Mouse (Mus musculus): ENCODE data around the gene Rora.

The Rora gene

DNA sequence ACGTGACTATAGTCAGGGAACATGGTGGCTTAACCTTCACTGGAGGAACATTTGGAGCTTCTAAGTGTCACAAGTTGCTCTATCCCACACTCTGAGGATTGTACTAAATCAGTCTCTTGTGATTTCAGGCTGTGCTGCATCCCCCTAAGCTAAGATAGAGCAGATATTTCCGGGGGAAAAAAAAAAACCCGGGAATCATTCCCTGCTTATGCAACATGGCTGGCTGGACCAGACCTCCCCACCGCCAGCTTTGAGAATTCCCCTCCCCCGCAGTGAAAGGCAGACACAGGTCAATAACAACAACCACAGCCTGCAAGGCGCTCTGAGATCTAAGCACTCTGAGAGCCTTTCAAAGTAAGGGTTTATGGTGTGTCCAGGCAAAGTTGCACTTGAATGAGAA lies 244.7 kb downstream of the Rora start:
- no peak for DNase-seq

DNA sequence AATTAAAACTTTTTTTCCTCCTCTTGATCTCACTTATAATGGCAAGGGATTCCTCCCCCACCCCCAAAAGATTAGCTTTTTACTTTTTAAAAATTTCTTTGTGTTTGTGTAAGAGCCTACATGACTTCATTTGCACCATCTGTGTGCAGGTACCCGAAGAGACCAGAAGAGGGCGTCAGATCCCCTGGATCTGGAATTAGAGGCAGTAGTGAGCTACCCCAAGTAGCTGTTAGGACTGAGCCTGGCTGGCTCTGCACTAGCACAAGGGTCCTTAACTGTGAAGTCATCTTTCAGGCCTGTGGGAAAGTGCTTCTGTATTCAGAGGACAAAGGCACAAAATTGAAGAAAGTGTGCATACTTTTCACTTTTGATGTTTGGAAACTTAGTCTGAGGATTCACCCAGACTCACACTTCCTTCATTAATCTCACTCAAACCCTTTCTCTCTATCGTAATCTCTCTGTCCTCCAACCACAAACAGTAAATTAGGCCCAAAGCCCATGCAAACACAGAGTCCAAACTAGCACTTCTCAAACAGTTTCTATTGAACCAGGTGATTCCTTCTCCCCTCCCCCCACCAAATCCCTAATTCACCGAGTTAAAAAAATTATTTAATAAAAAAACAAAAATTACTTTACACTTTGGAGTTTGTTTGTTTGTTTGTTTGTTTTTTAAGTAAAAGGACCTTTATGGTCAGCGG lies 246.1 kb downstream of the Rora start:
- DNase-seq, result no peak

DNA sequence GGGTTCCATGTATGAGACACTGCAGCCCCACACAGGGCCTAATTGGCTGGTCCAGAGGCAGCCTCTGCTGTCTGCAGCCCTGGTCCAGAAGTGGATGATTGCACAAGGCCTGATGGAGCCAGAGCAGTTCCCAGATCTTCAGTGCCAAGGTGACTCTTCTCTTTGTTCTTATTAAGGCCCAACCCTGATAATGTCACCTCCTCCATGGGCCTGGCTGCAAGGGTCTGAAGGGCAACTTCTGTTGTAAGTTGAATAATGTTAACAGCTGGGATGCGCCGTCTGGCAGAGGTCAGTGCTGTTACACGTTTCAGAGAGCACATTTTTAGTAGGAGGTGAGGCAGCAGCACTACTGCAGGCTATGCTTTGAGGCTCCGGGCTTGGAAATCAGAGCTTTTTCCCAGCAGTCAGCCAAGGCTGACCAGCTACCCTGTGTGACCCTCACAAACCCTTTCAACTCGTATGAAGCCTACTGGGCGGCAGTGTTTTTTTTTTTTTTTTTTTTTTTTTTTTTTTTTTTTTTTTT lies 252.8 kb downstream of the Rora start:
- no peak for DNase-seq

DNA sequence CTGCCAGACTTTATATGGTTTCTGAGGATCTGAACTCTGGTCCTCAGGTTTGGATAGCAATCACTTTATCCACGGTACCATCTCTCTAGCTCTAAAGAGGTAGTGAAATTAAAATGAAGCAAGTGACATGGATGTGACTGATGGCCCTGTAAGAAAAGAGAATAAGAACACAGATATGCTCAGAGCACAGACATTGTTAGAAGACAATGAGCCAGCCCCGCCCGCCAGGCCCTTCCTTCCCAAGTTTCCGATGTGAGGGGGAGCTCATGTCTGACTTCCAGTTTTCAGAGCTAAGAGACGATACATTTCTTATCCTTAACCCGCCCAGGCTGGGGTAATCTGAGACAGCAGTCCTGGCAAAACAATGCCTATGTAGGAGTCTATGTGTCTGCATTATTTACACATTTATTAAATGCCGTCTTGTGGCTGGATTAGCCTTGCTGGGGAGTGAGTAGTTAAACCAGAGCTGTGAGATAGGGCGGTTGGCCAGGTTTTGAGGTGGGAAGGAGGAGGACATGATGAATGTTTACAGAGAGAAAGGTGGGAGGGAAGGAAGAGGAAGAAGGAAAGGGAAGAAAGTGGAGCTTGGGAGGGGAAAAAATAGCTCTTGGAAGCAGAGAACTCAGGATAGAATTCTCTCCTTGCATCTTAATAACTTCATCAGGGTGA lies 259.0 kb downstream of the Rora start:
- DNase-seq, result no peak

DNA sequence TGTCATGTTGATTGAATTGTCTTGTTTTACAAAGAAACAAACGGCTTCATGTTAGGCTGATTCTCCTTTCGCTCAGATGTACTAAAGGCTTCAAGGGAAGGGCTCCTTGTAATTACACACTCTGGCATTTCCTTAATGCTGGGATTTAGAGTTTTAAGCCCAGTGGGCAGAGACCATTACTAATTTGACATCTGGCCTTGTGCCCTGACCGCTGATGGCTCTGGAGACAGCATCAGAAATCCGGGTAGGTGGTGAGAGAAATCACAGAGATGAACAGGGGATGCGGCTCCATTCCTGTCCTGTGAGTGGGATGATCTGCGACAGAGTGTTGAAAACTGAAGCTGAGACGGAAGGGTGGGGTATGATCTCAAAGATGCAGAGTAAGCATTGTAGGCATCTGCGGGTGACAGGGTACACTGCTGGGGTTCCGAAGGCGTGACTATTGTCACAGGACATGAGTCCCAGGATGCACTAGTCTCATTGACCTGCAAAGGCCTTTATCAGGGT lies 259.7 kb downstream of the Rora start:
- no peak for DNase-seq

DNA sequence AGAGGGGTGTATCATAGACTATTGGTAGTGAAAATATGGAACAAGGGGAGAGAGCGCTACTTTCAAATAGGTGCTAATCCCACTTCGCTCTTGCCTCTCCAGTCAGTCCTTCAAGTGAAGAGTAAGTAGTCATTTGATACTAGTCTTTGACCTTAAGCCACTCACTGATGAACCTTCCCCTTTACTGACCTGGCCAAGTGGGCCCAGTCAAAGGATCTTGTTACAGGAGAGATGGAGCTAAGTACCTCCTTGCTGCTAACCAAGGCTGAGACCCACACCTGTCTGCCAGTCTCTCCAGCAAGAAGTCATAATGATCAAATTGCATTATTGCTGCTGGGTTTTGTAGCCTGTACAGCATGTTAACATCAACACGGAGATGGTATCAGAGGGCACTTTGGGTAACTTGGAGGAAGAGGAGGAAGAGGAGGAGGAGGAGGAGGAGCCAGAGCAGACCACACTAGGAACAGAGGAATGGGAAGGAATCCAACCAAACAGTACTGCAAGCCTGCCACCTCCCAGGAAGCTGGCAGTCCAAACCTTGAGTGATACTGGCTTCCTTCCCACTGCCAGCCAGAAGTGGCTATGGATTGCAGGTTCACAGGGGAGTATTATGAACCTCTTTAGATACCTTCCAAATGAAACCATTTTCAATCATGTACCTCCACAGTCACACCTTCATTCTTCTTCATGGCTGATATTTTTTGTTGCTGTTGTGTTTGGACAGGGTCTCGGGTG lies 261.1 kb downstream of the Rora start:
- no peak for DNase-seq

DNA sequence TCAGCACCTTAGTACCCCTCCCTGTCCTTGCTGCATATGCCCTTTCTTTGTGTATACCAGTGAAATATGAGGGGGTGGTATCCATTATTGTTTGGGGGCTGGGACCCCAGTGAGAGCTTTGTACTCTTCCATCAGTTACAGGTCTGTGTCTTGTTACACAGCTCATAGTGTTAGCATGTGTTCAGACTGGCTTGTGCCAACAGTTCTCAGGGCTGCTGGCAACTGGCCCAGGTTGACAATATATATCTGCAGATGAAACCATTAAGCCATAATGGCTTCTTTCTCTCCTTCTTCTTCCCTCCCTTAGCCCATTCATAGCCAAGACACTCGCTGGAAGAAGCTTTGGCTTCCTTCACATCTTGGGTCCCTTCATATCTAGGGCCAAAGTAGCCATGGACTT lies 263.2 kb downstream of the Rora start:
- no peak for DNase-seq

DNA sequence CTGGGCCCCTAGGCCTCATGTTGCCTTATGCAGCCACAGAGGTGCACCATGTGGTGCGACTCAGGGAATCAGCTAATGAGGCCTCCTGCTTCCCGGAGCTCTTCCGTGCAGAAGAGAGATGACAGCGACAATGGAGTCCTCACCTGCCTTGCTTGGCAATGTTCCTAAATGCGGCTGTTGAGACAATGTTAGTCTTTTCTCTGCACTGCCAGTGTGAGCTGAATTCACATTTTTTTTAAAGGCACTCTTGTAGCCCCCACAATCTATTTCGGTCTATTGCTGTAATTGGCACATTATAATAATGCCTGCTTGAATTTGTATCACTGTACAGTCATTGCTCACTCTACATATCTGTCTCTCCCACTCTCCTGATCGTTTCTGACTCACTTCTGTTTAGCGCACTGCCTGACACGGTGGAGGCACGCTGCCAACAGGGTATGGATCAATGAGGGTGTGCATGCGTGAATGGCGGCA lies 269.6 kb downstream of the Rora start:
- no peak for DNase-seq

DNA sequence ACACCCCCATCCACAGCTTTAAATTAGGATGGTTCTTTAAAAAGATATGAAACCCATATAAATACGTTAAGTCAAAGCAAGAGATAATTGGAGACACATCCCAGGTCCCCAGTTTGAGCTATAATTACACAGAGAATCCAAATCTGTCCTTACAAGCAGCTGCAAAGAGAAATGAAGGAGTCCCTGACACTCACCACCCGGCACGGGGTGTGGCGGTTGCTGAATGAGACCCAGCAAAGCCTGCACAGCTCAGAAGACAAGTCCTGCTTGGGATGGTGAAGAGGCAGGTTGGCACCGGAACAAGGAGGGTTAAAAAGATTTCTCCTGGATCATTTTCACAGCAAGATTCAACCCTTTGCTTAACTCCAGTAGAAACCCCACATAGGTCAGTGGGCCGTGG lies 272.8 kb downstream of the Rora start:
- no peak for DNase-seq

DNA sequence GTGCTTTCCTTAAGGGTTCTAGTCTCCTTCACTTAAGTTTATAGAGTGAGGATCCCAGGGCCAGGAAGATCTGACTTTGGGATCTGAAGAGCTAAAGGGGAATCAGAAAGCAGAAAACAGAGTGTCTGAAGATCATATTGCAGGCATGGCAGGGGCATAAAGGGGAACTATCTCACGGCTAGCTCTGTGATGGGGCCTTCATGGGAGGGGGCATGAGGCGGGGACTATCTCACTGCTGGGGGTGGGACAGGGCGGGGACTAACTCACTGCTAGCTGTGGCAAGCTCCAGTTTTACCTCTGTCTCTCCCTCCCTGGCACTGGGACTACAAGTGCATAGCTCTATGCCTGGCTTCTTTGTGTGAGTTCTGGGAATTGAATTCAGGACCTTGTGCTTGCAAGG lies 279.6 kb downstream of the Rora start:
- no peak for DNase-seq

DNA sequence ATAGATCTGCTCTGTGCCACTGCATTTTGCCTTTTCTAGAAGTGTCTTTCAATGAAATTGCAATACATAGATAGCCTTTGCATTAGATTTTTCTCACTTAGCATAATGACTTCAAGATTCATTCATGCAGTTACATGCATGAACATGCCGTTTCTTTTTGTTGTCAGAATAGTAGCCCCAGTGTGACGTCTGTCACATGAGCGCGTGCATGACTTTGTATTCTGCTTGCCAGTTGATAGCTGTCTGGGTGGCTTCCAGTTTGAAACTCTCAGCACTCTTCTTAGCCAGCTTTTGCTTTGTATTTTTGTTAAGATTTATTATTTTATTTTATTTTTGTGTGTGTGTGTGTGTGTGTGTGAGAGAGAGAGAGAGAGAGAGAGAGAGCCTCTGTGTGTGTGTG lies 280.7 kb downstream of the Rora start:
- DNase-seq, result no peak

DNA sequence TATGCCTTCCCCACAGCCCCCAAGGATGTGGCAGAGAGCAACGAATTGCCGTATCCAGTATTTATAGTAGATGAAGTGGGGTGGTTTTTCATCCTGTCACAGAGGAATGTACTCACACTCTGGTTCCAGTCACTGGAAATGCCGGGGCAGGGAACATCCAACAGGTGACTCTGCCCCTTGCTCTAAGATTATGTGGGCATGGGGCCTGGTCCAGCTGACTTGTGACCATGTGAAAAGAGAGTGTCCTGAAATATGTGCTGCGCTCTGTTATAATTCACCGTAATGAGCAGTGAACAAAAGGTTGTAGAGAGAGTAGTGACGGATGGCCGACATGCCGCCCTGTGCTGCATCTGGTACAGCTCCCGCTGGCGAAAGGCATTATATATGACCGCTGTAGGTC lies 282.0 kb downstream of the Rora start:
- no peak for DNase-seq

DNA sequence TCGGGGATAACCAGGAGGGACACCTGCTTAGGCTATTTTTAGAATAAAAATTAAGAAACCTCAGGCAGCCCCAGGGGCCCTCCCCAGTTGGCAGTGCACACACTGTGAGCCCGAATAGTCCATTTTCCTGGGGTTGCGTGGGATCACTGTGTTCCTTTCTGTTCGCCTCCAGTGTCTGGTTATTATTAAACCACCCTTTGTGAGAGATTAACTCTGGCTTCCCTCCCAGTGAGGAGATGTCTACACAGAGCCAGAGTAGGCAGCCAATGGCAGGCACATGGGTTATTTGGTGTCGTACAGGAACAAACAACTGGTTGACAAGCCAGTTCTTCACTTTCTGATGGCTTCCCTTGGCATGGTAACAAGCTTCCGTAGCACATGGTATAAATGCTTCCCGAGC lies 287.5 kb downstream of the Rora start:
- DNase-seq, result no peak

DNA sequence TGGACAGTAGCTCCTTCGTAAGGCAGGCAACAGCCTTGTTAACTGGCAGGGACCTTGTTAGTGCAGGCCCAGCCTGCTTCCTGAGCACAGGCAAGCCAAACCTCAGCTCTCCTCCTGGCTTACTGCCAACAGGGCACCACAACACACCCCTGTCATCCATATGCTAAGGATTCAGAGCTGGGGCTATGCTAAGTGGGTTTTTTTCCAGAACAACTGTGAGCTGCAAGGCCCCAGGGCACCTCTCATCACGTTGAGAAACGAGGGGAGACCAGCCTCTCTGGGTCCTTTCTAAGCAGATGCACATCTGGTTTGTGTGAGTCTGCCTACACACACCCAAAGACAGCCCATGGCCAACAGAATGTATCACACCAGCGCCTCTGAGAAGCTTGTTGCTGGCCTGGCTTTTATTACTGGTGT lies 289.0 kb downstream of the Rora start:
- DNase-seq, result no peak

DNA sequence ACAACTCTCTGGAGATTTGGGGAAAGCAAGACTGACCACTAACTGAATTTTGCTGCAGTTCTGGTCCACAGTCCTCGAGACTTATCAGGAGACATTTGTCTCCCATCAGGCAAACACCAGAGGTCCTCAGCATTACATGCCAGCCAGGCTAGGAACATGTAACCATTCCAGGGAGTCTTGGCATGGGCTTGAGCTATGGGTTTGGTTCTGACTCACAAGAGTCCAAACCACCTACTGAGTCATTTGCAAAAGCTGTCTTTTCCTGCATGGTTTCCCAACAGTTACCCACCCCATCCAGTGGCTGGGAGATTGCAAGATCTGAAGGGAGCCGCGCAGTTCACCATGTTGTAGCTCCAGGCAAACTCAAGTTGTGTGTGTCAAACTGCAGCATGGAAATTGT lies 290.4 kb downstream of the Rora start:
- DNase-seq, result no peak

DNA sequence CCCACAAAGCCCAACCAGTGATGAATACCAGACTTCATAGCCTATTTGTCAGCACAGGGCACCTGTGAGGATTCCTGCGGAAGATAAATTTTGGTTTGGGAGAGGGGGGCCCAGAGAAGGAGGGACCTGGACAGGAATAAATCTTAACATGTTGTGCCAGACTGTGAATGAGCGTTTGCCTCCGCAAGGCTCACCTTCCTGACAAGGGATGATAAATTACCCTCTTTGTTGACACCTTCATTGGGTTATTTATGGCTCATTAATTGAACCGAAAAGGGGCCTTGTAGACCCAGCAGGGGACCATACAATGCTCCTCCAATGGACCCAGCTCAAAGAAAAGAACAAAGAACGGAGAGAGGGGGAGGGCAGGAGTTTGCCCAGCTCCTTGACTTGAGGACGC lies 294.1 kb downstream of the Rora start:
- DNase-seq, result no peak

DNA sequence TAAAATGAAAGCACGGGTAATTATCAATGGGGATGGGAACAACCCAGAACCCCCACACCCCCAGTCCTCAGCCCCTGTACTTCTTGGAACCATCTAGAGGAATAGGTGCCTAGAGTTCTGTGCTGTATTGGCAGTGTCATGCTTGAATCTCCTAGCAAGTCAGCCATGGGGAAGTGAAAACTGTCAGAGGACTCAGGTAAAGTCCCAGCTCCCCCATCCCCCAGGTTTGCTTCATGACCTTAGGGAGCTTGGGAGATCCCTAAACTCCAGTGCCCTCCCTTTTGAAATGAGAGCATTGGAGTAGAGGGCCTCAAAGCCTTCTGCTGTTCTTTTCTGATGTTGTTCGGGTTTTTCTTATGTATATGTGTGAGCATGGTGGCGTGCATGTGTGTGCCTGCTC lies 294.6 kb downstream of the Rora start:
- DNase-seq, result no peak

DNA sequence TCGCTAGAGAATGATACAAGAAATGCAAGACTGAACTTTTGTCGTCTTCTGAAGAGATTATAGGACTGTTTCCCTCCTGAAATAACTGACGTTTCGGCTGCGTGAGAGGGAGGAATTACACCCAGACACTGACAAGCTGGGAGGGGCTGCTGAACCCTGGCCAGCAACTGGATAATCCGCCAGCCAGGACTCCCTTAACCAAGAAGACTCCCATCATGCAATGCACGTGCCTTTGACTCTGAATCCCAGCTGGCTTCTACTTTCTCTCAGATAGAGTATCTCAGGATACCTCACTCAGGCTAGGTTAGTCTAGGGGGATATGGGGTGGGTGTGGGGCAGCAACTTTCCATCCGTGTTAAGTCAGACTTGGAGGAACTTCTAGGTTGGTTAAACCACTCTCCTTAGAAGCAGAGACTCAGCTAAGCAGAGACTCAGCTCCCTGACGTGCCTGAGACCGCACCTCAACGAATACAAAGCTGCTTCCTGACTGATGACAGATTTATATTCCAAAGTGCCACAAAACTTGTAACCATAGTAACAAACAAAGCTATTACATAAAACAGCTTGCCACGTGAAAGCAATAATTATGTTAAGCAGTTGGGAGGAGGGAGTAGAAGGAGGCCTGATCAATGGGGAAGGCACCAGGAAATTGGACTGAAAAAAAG lies 302.8 kb downstream of the Rora start:
- DNase-seq, result no peak

DNA sequence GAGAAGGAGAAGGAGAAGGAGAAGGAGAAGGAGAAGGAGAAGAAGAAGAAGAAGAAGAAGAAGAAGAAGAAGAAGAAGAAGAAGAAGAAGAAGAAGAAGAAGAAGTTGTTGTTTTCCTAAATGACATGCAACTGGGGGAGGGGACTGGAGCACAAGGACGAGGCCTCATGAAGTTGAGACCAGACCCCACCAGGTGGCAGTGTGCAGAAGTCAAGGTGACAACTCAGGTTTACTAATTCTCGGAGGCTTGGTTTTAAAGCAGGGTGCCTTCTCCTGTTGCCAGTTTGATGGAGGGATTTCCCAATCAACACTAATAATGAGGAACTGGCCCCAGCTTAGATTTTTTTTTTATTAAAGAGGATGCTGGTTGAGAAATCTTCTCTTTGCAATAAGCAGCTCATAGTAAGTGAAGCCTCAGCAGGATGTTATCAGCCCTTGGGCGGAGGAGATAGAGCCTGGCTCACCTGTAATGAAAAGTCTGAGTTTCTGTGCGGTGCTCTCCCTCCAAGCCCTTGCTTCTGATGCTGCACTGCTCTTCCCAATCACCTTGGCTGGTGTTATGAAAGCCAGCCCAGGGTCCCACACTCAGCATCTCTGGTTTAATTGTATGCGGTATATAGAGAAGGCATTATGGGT lies 303.5 kb downstream of the Rora start:
- peak; percentile 33 to 34 for DNase-seq

DNA sequence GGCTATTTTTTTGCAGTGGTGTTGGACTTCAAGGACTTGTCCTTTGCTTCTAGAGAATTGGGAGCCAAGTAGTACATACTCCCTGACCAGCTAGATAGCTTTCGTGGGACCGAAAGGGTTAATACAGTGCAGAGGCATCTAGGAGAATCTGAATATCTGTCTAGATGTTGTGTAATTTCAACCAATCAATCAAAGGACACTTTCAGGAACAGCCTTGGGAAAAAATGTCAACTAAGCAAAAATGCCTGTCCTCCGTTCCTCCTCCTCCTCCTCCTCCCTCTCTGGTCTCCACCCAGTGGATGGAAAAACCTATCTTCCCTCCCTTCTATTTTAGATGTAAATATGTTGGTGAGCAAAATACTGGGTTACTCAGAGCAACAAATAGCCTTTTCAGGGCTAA lies 304.2 kb downstream of the Rora start:
- no peak for DNase-seq

DNA sequence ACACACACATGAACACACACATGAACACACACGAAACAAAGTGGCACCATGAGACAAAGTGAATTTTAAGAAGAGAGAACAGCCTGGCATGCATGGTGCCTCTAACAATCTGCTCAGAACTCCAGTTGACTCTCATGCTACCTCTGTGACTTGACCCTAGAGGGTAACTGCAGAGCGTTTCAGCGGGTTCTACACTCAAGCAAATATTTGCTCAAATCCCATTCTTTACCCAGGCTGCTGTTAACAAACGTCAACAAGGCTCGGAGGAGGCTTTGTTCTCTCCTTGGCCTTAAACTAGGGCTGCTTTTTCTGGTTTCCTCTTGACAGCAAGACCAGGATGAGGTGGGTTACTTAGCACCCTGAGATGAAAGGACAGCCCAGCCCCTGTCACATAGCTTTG lies 305.3 kb downstream of the Rora start:
- DNase-seq, result no peak

DNA sequence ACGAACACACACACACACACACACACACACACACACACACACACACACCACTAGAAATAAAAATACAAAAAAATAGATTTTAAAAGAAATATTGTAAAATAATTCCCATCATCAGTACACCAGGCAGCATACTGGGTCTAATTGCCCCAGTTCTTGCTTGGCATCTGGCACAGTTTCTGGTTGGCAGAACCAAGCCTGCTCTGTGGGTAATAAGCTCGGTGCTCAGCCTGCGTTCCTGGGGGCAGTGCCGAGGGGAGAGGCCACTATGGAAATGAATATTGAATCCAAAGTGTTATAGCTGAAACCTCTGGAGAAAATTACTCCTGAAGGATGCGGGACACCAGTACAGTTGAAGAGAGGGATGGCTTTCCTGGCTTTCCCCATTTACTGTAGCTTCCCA lies 310.3 kb downstream of the Rora start:
- no peak for DNase-seq

DNA sequence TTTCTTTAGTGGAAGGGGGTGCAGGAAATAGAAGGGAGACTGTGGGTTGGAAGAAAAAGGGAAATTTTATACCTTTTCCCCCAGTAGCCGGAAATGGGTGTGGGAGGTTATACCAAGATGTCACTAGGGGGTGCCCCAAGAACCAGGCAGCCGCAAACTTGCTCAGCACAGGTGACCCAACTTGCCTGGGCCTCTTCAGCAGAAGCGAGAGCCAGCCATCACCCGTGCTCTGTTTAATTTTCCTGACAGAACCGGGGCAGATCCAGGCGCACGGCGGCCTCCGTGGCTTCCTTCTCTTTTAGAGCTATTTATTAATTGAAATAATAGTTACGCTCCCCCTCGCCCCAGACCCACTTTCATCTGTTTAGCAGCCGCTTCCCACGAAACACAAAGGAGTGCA lies 313.0 kb downstream of the Rora start:
- DNase-seq, result peak; percentile 26 to 41

Measured in thymus, adult 18-20 months (tissue).